In genomic region chr10:37480331-37480730, GRCm38 (mm10) we compare ENCODE assay signal across 25 mouse cellular contexts.
DNase-seq lines count a peak whose midpoint lies in the region; ATAC-seq lines count a peak whose summit lies in the region.
"Had no signal": no experiment of that assay in that cellular context is flagged by ENCODE, and none has a peak within 500 bp of the region (broad histone marks: within the 10 kb centered on the region; RNA-seq: fewer than 3 reads in every experiment).

No protein-coding gene starts in this region.

- H3K4me3 ChIP-seq in brown adipose tissue, adult 24 weeks (ENCODE audit: insufficient read depth, low read depth, low read length) = no peak overlapping the region
- H3K4me3 ChIP-seq: forebrain, embryonic 15.5 days; gastrocnemius, adult 2 months; heart, adult 2 months; heart, embryonic 12.5 days; megakaryocyte, embryonic 14.5 days; midbrain, embryonic 13.5 days had no signal

- peak; percentile 13 for DNase-seq in kidney, adult 9 months
- DNase-seq in kidney, postnatal 14 days = no peak
- DNase-seq in 3T3-L1 (ENCODE audit: low read depth, low spot score) (peak; percentile 74), adipocyte (ENCODE audit: low spot score) (peak; percentile 86)
- no peak for DNase-seq in frontal cortex, postnatal 14 days (ENCODE audit: low spot score in 2 of 2)
- DNase-seq: cerebellum, adult 11 months; cerebellum, adult 9-10 months; cerebellum, postnatal 36 days; gastrocnemius, adult 2 months; heart, adult 2 months; kidney, adult 18-20 months; kidney, postnatal 10 days; liver; lung, adult 18-20 months; lung, postnatal 4 days; right cerebral cortex, postnatal 14 days; thymus, postnatal 14 days had no signal

- peak overlapping the region; percentile 89 for H3K27ac ChIP-seq in brown adipose tissue, adult 24 weeks (replicated peaks; ENCODE audit: low read depth, low read length)
- H3K27ac ChIP-seq: forebrain, embryonic 15.5 days; gastrocnemius, adult 2 months; heart, adult 2 months; hindbrain, embryonic 14.5 days; midbrain, embryonic 13.5 days had no signal

- ATAC-seq in cerebellum, adult (ENCODE audit: insufficient number of reproducible peaks, low FRiP score, low TSS enrichment) = no peak
- ATAC-seq: forebrain, embryonic 15.5 days; lung, postnatal 0 days; midbrain, embryonic 13.5 days had no signal

- peaks cover 10% of the 10 kb centered on the region for H3K4me1 ChIP-seq in brown adipose tissue, adult 24 weeks (ENCODE audit: control insufficient read depth, insufficient read depth, insufficient read length, low read length)
- H3K4me1 ChIP-seq: forebrain, embryonic 15.5 days; megakaryocyte, embryonic 14.5 days; midbrain, embryonic 13.5 days had no signal

Comparison
In these comparisons a context has a peak if more than half of its experiments do, and no peak if none do; other contexts are left out.
1. DNase-seq: peak in kidney, adult 9 months (single experiment), 3T3-L1 (single experiment) and adipocyte (single experiment); none in kidney, postnatal 14 days (single experiment) and frontal cortex, postnatal 14 days (0 of 2).